Mouse (Mus musculus): ENCODE results near the gene Arhgap40. TPM values are rescaled to one million over a fixed set of nuclear protein-coding genes. Genes with fewer than 3 reads are reported as not detected.

The Arhgap40 gene
- polyA plus RNA-seq (2015; fragmentation: Nextera tagmentation; extraction: Ambion mirVana): 9.4 and 9.5 TPM in 2 replicates

DNA sequence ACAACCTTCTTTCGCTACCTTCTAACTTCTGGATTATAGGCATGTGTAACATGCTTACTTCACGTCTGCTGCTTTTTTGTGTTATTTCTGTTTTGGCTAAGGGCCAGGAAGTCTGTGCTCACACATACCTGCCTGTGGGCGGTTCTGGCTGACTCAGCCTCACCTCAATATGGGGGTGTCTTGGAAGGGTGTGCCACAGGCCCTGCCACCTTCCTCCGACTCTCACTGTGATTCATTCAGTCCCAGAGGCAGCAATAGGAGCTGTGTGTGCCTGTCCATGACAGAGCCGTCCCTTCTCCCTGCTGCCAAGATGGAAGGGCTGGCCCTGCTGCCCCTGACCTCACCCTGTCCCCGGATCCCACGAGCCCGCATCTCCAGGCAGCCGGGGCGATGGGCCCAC is at the start of gene Arhgap40:
Gene Arhgap40 (plus strand): TSS at position 269 of the 400 bp plus-strand sequence.
- H3K9me3 ChIP-seq: no peaks in the 10 kb centered on the region
- no peak within 1 kb of the TSS for H3K4me3 ChIP-seq
- no peaks in the 10 kb centered on the region for H3K36me3 ChIP-seq
- H3K4me1 ChIP-seq: peaks cover 3% of the 10 kb centered on the region; the same call in 1 of the 2 replicates
- H3K9ac ChIP-seq: no peak within 1 kb of the TSS
- no peak for ATAC-seq (ENCODE audit: insufficient number of reproducible peaks, low FRiP score, low TSS enrichment, low read depth)
- H3K4me2 ChIP-seq: no peak within 1 kb of the TSS
- 69% methylated on average over 10 of the region's 10 CpGs for WGBS
- no peak within 1 kb of the TSS for H3K27ac ChIP-seq
- H3K27me3 ChIP-seq: no peaks in the 10 kb centered on the region

DNA sequence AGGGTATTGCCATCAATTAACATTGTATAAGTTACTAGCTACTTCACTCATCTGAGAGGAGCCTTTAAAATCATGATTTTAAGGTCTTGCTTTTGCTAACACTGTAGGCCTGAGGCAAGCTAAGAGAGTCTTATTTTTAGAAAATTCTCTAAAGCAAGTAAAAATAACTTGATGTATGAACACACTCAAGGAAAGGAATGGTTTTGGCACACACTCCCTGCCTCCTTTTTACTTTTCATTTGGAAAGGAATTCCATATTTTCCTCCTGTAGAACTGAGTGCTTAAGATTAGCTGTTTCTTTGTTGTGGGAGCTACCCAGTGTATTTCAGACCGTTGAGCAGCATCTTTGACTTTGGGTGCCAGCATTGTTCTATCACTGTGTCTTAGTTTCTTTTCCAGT is 38.4 kb upstream of the Arhgap40 start:
- H3K4me2 ChIP-seq: no peak overlapping the region
- no peak overlapping the region for H3K27ac ChIP-seq
- H3K4me3 ChIP-seq: no peak overlapping the region
- H3K9ac ChIP-seq: no peak overlapping the region
- no peaks in the 10 kb centered on the region for H3K4me1 ChIP-seq
- H3K9me3 ChIP-seq: no peaks in the 10 kb centered on the region
- H3K36me3 ChIP-seq: peaks cover 51% of the 10 kb centered on the region
- no peak for ATAC-seq (ENCODE audit: insufficient number of reproducible peaks, low FRiP score, low TSS enrichment, low read depth)
- 89% methylated on average over 1 of the region's 1 CpGs for WGBS
- H3K27me3 ChIP-seq: no peaks in the 10 kb centered on the region

DNA sequence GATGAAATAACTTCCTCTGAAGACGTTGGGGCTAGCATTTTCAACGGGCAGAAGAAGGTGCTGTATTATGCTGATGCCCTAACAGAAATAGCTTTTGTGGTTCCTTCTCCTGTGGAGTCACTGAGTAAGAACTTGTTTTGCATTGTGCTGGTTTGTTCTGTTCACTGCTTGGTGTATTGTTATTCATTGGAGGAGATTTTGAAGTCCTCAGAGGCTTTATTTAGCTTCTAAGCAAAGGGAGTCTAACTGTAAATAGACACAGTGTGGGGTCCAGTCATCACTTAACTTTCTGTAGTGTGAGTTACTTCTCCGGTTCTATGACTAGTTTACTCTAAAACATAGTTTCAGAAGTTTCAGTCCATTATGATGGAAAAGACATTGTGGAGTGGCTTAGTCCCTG is 35.0 kb upstream of the Arhgap40 start:
- Histone ChIP-seq H3K9me3 (no peaks in the 10 kb centered on the region), H3K27me3 (no peaks in the 10 kb centered on the region), H3K9ac (no peak overlapping the region), H3K36me3 (peaks cover 68% of the 10 kb centered on the region), H3K4me1 (no peaks in the 10 kb centered on the region), H3K4me3 (no peak overlapping the region), H3K27ac (no peak overlapping the region), H3K4me2 (no peak overlapping the region)
- no peak for ATAC-seq (ENCODE audit: insufficient number of reproducible peaks, low FRiP score, low TSS enrichment, low read depth)
- WGBS: 81% methylated on average over 3 of the region's 3 CpGs

DNA sequence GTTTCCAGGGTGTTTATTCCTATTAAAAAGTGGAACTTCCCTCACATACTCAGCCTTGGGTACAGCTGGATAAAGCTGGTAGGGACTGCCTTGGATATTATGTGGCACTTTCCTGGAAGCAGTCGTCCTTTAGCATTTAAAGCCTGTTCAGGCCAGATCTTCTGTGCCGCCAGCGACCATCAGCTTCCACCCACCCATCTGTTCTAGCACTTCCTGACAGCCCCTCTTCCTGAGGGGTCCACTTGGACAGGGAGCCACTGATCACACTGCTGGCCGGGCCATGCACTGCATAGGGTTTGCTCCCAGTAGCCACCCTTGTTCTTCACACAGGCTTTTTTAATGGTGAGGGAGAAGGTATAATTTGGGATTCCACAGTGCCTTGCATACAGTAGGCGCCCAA is 14.1 kb upstream of the Arhgap40 start:
- Histone ChIP-seq H3K27ac (no peak overlapping the region), H3K27me3 (no peaks in the 10 kb centered on the region), H3K4me2 (no peak overlapping the region), H3K4me3 (no peak overlapping the region), H3K4me1 (peaks cover 7% of the 10 kb centered on the region), H3K36me3 (peaks cover 51% of the 10 kb centered on the region), H3K9ac (no peak overlapping the region), H3K9me3 (no peaks in the 10 kb centered on the region)
- ATAC-seq (ENCODE audit: insufficient number of reproducible peaks, low FRiP score, low TSS enrichment, low read depth): no peak
- WGBS: 77% methylated on average over 5 of the region's 5 CpGs

DNA sequence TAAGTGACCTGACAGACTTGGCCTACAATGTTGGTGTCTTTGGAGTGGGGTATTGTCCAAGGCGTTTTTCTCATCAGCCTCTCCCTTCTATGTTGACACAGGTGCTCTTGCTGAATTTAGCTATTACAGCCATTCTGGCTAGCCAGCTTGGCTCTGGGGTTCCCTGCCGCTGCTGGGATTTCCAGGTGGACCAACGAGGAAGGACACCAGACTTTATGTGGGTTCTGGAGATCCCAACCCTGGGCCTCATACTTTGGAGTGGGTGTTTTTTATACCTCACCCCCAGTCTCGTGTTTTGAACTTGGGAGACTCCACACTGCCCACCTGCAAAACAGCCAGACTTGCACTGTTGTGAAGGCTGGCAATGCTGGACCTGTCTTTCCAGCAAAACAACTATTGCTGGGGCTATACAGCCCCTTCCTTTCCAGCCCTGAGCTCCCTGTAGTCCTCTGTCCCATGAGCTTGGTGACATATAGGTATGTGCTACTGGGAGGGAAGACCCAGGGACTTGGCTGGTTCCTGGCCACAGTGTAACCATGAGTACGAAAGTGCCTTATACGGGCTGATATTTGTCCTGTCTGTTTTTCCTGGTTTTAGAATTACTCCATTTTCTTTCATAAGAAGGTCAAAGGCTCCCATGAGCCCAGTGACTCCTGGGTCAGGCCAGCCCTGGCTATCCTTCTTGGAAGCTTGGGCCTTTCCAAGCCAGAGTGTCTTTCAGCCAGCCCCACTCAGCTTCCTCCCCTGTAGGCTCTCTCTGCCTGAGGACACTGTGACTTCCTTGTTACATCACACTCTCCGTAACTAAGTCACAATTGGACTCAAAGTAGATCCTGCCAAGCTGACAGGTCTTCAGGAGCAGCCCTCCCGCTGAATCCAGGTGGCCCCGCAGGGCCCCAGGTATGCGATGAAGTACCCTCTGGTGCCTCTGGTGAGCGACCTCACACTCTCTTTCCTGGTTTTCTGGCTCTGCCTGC is 10.5 kb upstream of the Arhgap40 start, which contains the start of gene Adig:
Gene Adig (plus strand): TSS at position 777 of the 977 bp plus-strand sequence.
- Histone ChIP-seq H3K9ac (no peak within 1 kb of the TSS), H3K4me3 (no peak within 1 kb of the TSS), H3K4me2 (no peak within 1 kb of the TSS), H3K27ac (no peak within 1 kb of the TSS), H3K27me3 (no peaks in the 10 kb centered on the region), H3K36me3 (peaks cover 19% of the 10 kb centered on the region), H3K4me1 (peaks cover 7% of the 10 kb centered on the region), H3K9me3 (no peaks in the 10 kb centered on the region)
- ATAC-seq (ENCODE audit: insufficient number of reproducible peaks, low FRiP score, low TSS enrichment, low read depth): no peak
- 55% methylated on average over 11 of the region's 11 CpGs for WGBS

DNA sequence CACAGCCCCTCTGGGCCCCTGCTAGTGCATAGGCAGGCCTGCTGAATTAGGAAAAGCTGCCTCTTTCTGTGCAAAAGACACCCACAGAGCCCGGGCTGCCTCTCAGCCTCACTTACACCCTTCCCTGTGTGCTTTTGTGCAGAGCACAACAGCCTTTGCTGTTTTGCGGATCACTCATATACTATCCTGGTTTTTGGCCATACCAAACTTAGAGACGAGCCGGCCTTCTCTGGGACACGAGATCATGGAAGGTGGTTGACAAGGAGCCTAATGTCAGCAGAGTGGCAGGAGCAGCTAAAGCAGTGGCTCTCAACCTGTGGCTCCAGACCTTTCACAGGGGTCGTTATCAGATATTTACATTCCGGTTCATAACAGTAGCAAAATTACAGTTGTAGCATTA is 9.4 kb upstream of the Arhgap40 start:
- WGBS: 78% methylated on average over 7 of the region's 7 CpGs
- Histone ChIP-seq H3K36me3 (peaks cover 11% of the 10 kb centered on the region; the same call in 1 of the 2 replicates), H3K4me3 (no peak overlapping the region), H3K27me3 (no peaks in the 10 kb centered on the region), H3K4me2 (no peak overlapping the region), H3K9me3 (no peaks in the 10 kb centered on the region), H3K4me1 (peaks cover 7% of the 10 kb centered on the region), H3K9ac (no peak overlapping the region), H3K27ac (no peak overlapping the region)
- ATAC-seq (ENCODE audit: insufficient number of reproducible peaks, low FRiP score, low TSS enrichment, low read depth): no peak

DNA sequence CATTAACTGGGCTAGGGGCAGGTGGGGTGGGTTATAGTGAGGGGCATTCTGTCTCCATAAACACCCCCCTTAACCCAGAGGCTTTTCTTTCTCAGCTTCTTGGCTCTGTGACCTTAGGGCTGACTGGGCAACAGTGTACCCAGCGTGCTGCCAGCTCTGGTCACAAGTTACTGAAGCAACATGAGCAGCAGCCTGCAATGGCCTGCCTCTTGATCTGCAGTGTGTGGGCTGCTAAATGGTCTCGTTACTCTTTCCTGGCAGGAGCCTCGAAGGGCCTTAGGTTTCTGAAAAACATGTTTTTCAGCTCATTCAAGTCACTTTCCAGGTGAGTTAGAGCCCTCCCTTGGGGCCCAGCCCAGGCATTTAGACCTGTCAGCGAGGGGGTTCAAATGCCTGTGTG is 8.9 kb upstream of the Arhgap40 start:
- H3K27me3 ChIP-seq: no peaks in the 10 kb centered on the region

DNA sequence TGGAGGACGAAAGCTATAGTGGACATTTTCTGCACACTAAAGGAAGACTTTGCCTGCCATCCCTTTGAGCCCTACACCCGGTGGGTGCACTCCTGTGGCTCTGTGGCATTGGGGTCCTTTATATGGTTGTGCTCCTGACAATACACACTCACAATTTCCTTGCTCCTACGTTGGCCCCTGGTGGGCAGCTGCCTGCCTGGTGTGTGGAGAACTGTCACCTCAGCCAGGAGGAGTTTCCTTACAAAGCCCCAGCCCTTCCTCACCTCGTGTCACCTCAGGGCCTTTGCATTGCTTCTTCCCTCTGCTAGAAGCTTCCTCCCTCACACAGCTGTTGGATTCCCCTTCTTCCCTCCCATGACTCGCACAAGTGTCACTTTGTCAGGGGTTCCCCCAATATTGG is 6.1 kb upstream of the Arhgap40 start:
- no peak for ATAC-seq (ENCODE audit: insufficient number of reproducible peaks, low FRiP score, low TSS enrichment, low read depth)
- Histone ChIP-seq H3K4me1 (peaks cover 7% of the 10 kb centered on the region; the same call in 1 of the 2 replicates), H3K4me2 (no peak overlapping the region), H3K27me3 (no peaks in the 10 kb centered on the region), H3K27ac (no peak overlapping the region), H3K4me3 (no peak overlapping the region), H3K36me3 (no peaks in the 10 kb centered on the region), H3K9me3 (no peaks in the 10 kb centered on the region), H3K9ac (no peak overlapping the region)
- WGBS: 82% methylated on average over 5 of the region's 5 CpGs

More for the DNA sequence above, 8.9 kb upstream of the Arhgap40 start:
- WGBS: 42% methylated on average over 4 of the region's 4 CpGs
- no peak overlapping the region for H3K9ac ChIP-seq
- no peak overlapping the region for H3K4me2 ChIP-seq
- no peak overlapping the region for H3K27ac ChIP-seq
- peaks cover 7% of the 10 kb centered on the region for H3K4me1 ChIP-seq
- no peaks in the 10 kb centered on the region for H3K9me3 ChIP-seq
- ATAC-seq (ENCODE audit: insufficient number of reproducible peaks, low FRiP score, low TSS enrichment, low read depth): no peak
- peaks cover 9% of the 10 kb centered on the region; the same call in 1 of the 2 replicates for H3K36me3 ChIP-seq
- no peak overlapping the region for H3K4me3 ChIP-seq

DNA sequence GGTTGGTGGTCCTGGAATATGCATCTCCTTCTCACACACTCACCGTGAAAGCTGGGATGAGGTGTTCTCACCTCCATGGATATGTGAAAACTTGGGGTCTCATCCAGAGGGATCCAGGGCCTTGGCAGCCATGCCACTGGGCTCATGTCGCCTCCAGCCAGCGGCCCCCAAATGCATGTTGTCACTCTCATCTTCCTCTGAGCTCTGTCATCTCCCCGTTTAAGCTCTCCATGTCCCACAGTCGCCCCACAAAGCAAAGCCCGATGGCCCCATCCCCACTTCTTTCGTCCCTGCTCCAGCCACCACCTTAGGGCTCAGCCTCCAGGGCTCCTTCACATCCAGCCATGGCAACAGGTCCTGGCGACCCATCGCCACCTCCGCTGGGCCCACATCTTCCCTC is 5.5 kb upstream of the Arhgap40 start:
- Histone ChIP-seq H3K4me2 (no peak overlapping the region), H3K36me3 (no peaks in the 10 kb centered on the region), H3K27me3 (no peaks in the 10 kb centered on the region), H3K27ac (no peak overlapping the region), H3K4me3 (no peak overlapping the region), H3K9ac (no peak overlapping the region), H3K4me1 (peaks cover 7% of the 10 kb centered on the region; the same call in 1 of the 2 replicates), H3K9me3 (no peaks in the 10 kb centered on the region)
- no peak for ATAC-seq (ENCODE audit: insufficient number of reproducible peaks, low FRiP score, low TSS enrichment, low read depth)
- WGBS: 95% methylated on average over 10 of the region's 10 CpGs

DNA sequence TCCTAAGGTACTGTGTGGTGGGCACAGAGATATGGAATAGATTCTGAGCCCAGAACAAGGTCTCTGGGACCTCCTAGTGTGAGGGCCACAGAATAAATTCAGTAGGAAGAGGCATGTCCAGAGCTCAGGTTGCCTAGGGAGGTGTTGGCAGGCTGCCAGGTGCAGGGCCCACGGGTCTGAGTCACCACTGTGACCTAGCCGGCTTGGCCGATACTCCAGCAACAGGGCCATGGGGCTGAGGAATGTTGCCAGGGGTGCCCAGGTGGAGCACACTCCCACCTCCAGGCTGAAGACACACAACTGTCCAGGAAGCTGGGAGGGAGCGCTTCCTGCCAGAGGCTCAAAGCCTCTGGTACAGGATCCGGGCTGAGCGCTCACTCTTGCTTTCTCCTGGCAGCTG is 1.9 kb upstream of the Arhgap40 start:
- WGBS: 56% methylated on average over 6 of the region's 6 CpGs
- no peaks in the 10 kb centered on the region for H3K27me3 ChIP-seq
- no peak overlapping the region for H3K4me3 ChIP-seq
- H3K9ac ChIP-seq: no peak overlapping the region
- no peak overlapping the region for H3K4me2 ChIP-seq
- H3K27ac ChIP-seq: no peak overlapping the region; the same call in 1 of the 2 replicates
- H3K36me3 ChIP-seq: no peaks in the 10 kb centered on the region
- ATAC-seq (ENCODE audit: insufficient number of reproducible peaks, low FRiP score, low TSS enrichment, low read depth): no peak
- H3K4me1 ChIP-seq: peaks cover 3% of the 10 kb centered on the region; the same call in 1 of the 2 replicates
- no peaks in the 10 kb centered on the region for H3K9me3 ChIP-seq

DNA sequence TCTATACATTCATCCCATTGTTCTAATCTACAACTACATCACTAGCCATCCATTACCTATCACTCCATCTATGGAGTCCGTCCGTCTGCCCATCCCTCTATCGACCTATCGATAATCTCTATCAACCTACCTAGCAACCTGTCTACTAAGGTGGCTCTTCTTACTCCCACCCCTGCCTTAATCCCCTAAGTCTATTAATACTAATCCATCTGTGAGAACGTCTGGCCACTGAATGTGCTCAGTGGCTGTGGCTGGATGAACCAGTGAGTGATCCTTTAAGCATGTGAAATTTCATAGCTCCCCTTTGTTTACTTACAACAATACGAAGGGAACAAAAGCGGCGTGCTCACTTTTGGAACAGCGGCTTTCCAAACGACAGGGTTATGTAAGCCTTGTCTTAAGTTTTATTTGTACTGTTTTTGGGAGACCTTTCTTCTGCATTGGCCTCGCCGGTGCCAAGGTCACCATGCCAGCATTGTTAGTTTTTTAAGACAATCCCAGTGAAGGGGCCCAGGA is 1.3 kb downstream of the Arhgap40 start:
- Histone ChIP-seq H3K9me3 (no peaks in the 10 kb centered on the region), H3K27me3 (no peaks in the 10 kb centered on the region), H3K4me3 (no peak overlapping the region), H3K9ac (no peak overlapping the region), H3K27ac (no peak overlapping the region), H3K4me1 (peaks cover 3% of the 10 kb centered on the region; the same call in 1 of the 2 replicates), H3K4me2 (no peak overlapping the region), H3K36me3 (no peaks in the 10 kb centered on the region)
- WGBS: 85% methylated on average over 12 of the region's 12 CpGs
- no peak for ATAC-seq (ENCODE audit: insufficient number of reproducible peaks, low FRiP score, low TSS enrichment, low read depth)

DNA sequence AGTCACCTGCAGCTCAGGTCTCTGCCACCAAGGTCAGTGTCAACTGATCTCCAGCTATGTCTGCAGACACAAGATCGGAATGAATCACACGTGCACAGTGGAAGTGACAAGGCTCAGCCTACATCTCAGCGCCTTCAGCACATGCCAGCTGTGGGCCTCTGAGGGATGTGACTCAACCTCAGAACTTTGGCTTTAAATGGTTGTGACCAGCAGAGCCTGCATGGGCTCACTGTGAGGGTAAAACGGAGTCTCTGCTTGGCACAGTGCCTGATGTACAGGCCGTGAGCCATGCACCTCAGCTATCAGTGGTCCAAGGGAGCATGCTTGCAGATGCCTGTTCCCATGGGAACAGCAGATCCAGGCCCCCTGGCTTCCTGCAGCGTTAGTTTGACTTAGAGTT is 6.0 kb downstream of the Arhgap40 start:
- Histone ChIP-seq H3K9ac (no peak overlapping the region), H3K4me3 (no peak overlapping the region), H3K9me3 (no peaks in the 10 kb centered on the region), H3K27me3 (no peaks in the 10 kb centered on the region), H3K4me1 (no peaks in the 10 kb centered on the region), H3K36me3 (no peaks in the 10 kb centered on the region), H3K27ac (no peak overlapping the region), H3K4me2 (no peak overlapping the region)
- ATAC-seq (ENCODE audit: insufficient number of reproducible peaks, low FRiP score, low TSS enrichment, low read depth): no peak
- WGBS: 65% methylated on average over 6 of the region's 6 CpGs
